Mouse (Mus musculus): ENCODE data around the gene Shisal1. TPM values are rescaled to one million over a fixed set of nuclear protein-coding genes. Genes with fewer than 3 reads are reported as not detected.

The Shisal1 gene
- polyA plus RNA-seq, 1 experiment from 2014 or later, result 8.7 TPM

DNA sequence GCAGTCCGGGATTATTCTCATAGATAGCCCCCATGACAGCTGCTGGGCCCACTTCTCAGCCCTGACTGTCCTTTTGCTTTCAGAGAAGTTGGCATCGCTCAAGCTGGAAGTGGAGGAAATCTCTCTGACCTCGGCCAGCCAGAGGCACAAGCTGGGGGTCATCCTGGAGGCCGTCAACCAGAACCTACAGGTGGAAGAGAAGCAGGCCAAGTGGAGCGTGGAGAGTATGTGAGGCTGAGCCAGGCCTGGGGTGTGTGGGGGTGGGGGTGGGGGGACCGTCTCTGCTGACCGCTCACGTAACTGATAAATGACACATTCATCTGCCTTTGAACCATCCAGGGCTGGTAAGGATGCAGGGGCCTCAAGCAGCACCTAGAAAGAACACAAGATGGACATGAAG lies 117.0 kb downstream of the Shisal1 start:
- H3K9ac ChIP-seq, result no peak overlapping the region
- no peaks in the 10 kb centered on the region for H3K9me3 ChIP-seq
- no peaks in the 10 kb centered on the region for H3K4me1 ChIP-seq
- no peak overlapping the region for H3K4me3 ChIP-seq (replicated peaks)
- H3K27me3 ChIP-seq, result 0 out of 2 replicates have a peak, but pooled peaks cover 4% of the 10 kb centered on the region
- no peak overlapping the region for H3K4me2 ChIP-seq
- H3K36me3 ChIP-seq (replicated peaks), result no peaks in the 10 kb centered on the region
- no peak overlapping the region for H3K27ac ChIP-seq
- 88% methylated on average over 8 of the region's 8 CpGs for WGBS
- no peak for ATAC-seq (ENCODE audit: low FRiP score)

Other genes starting within 250 kb of the Shisal1 start
- gene Parvb, start 215.1 kb downstream of the Shisal1 start, polyA plus RNA-seq (2016; fragmentation: Nextera tagmentation; extraction: Ambion mirVana), result 2.0 and 2.4 TPM in 2 replicates
- gene Parvg, start 123.1 kb downstream of the Shisal1 start, polyA plus RNA-seq (2016; fragmentation: Nextera tagmentation; extraction: Ambion mirVana), result 0.60 and 0.61 TPM in 2 replicates
- gene Rtl6, start 110.7 kb upstream of the Shisal1 start, polyA plus RNA-seq (2016; fragmentation: Nextera tagmentation; extraction: Ambion mirVana), result 48.8 and 56.2 TPM in 2 replicates
- 7.6 and 10.1 TPM in 2 replicates for gene Prr5, start 222.5 kb upstream of the Shisal1 start, polyA plus RNA-seq (2016; fragmentation: Nextera tagmentation; extraction: Ambion mirVana)